Mouse (Mus musculus): ENCODE data around the gene Icam1.
"Not testable (repeated sequence)": the region's sequence is repeated elsewhere in the genome, so short reads cannot be mapped to it uniquely, and the experiment has no call there.

Icam1 gene

GRCm38 (mm10) chr9:20993165-20993898 is 22.5 kb upstream of the Icam1 start:
- DNase-seq (ENCODE audit: low read depth, low spot score) = no peak

- no peak for DNase-seq (ENCODE audit: low read depth, low spot score)
These were observed 20.7 kb upstream of the Icam1 start for GRCm38 (mm10) chr9:20995069-20995468.

- no peak for DNase-seq (ENCODE audit: low read depth, low spot score)
These were observed 18.7 kb upstream of the Icam1 start for GRCm38 (mm10) chr9:20997065-20997464.

GRCm38 (mm10) chr9:20998337-20998736 is 17.4 kb upstream of the Icam1 start:
- peak; percentile 49 for DNase-seq (ENCODE audit: low read depth, low spot score)

GRCm38 (mm10) chr9:21000811-21001210 is 15.0 kb upstream of the Icam1 start:
- DNase-seq (ENCODE audit: low read depth, low spot score) = peak; percentile 27

- DNase-seq (ENCODE audit: low read depth, low spot score) = no peak
These were observed 14.1 kb upstream of the Icam1 start for GRCm38 (mm10) chr9:21001651-21002200.

- DNase-seq (ENCODE audit: low read depth, low spot score) = no peak
These were observed 13.5 kb upstream of the Icam1 start for GRCm38 (mm10) chr9:21002270-21002626.

- DNase-seq (ENCODE audit: low read depth, low spot score) = peak; percentile 93
These were observed 12.9 kb upstream of the Icam1 start, which contains the start of gene Mrpl4 for GRCm38 (mm10) chr9:21002627-21003551. Gene Mrpl4 (plus strand): TSS chr9:21002738.

GRCm38 (mm10) chr9:21007313-21007952 is 8.4 kb upstream of the Icam1 start:
- DNase-seq (ENCODE audit: low read depth, low spot score) = no peak

- peak; percentile 33 for DNase-seq (ENCODE audit: low read depth, low spot score)
These were observed 7.8 kb upstream of the Icam1 start for GRCm38 (mm10) chr9:21008007-21008406.

GRCm38 (mm10) chr9:21010362-21010761 is 5.4 kb upstream of the Icam1 start:
- no peak for DNase-seq (ENCODE audit: low read depth, low spot score)

- not testable (repeated sequence) for DNase-seq (ENCODE audit: low read depth, low spot score)
These were observed 4.7 kb upstream of the Icam1 start for GRCm38 (mm10) chr9:21010939-21011541.

GRCm38 (mm10) chr9:21011846-21012312 is 3.9 kb upstream of the Icam1 start:
- DNase-seq (ENCODE audit: low read depth, low spot score) = no peak

- DNase-seq (ENCODE audit: low read depth, low spot score) = peak; percentile 41
These were observed 3.4 kb upstream of the Icam1 start for GRCm38 (mm10) chr9:21012368-21012767.

- DNase-seq (ENCODE audit: low read depth, low spot score) = peak; percentile 55
These were observed 854 bp upstream of the Icam1 start for GRCm38 (mm10) chr9:21014691-21015570.

GRCm38 (mm10) chr9:21016331-21017176 is 769 bp downstream of the Icam1 start:
- peak; percentile 57 for DNase-seq (ENCODE audit: low read depth, low spot score)

- no peak for DNase-seq (ENCODE audit: low read depth, low spot score)
These were observed 1.4 kb downstream of the Icam1 start for GRCm38 (mm10) chr9:21017177-21017575.

- DNase-seq (ENCODE audit: low read depth, low spot score) = no peak
These were observed 2.8 kb downstream of the Icam1 start for GRCm38 (mm10) chr9:21018600-21018999.

- DNase-seq (ENCODE audit: low read depth, low spot score) = no peak
These were observed 5.6 kb downstream of the Icam1 start for GRCm38 (mm10) chr9:21021363-21021762.
